Mouse (Mus musculus): ENCODE results near the gene Gm45213. TPM values are rescaled to one million over a fixed set of nuclear protein-coding genes. Genes with fewer than 3 reads are reported as not detected.

The Gm45213 gene
- polyA plus RNA-seq, 1 experiment from 2014 or later = not detected

Other genes starting within 250 kb of the Gm45213 start
- 12.3 and 16.0 TPM in 2 replicates for gene Pcsk6, start 181.9 kb upstream of the Gm45213 start, polyA plus RNA-seq (2014; fragmentation: Nextera tagmentation; extraction: Ambion mirVana)
- gene Snrpa1, start 15.4 kb downstream of the Gm45213 start, polyA plus RNA-seq (2014; fragmentation: Nextera tagmentation; extraction: Ambion mirVana) = 134 and 146 TPM in 2 replicates
- 137 and 140 TPM in 2 replicates for gene Selenos, start 36.0 kb downstream of the Gm45213 start, polyA plus RNA-seq (2014; fragmentation: Nextera tagmentation; extraction: Ambion mirVana)
- 34.4 and 36.6 TPM in 2 replicates for gene Chsy1, start 65.9 kb downstream of the Gm45213 start, polyA plus RNA-seq (2014; fragmentation: Nextera tagmentation; extraction: Ambion mirVana)

Data from embryonic facial prominence, embryonic 14.5 days (tissue).